Mouse (Mus musculus) regulatory T cell (primary cell): Measurements from ENCODE around the gene Sox30.
"Not testable (repeated sequence)": the region's sequence is repeated elsewhere in the genome, so short reads cannot be mapped to it uniquely, and the experiment has no call there.

ENCODE experiments used
- in situ Hi-C: fragments of 300-600 bp; cut with MboI, MseI; formaldehyde crosslinking; loops from one replicate; pipeline ENCODE4 v1.15.1; 2025; ENCODE audit warnings: high pct_unique_total_duplicates

Gene Sox30

GRCm38 (mm10) chr11:46020246-46020645 is 40.1 kb downstream of the Sox30 start:
- in situ Hi-C loops: no loop called here

- in situ Hi-C loops: no loop called here
These were observed 41.7 kb downstream of the Sox30 start for GRCm38 (mm10) chr11:46021850-46022249.

GRCm38 (mm10) chr11:46022983-46023382 is 42.9 kb downstream of the Sox30 start:
- in situ Hi-C loops: no loop called here

- in situ Hi-C loops: no loop called here
These were observed 45.9 kb downstream of the Sox30 start for GRCm38 (mm10) chr11:46025962-46026392.

GRCm38 (mm10) chr11:46027952-46028814 is 48.1 kb downstream of the Sox30 start:
- in situ Hi-C loops: no loop called here

- in situ Hi-C loops: no loop called here
These were observed 49.4 kb downstream of the Sox30 start for GRCm38 (mm10) chr11:46029485-46029884.

GRCm38 (mm10) chr11:46030026-46030425 is 49.9 kb downstream of the Sox30 start:
- in situ Hi-C loops: no loop called here

GRCm38 (mm10) chr11:46031470-46031869 is 51.4 kb downstream of the Sox30 start:
- in situ Hi-C loops: no loop called here

- in situ Hi-C loops: no loop called here
These were observed 52.8 kb downstream of the Sox30 start for GRCm38 (mm10) chr11:46032956-46033355.

GRCm38 (mm10) chr11:46036374-46036773 is 56.3 kb downstream of the Sox30 start:
- in situ Hi-C loops: no loop called here

- in situ Hi-C loops: no loop called here
These were observed 58.8 kb downstream of the Sox30 start for GRCm38 (mm10) chr11:46038901-46039300.

GRCm38 (mm10) chr11:46039335-46039734 is 59.2 kb downstream of the Sox30 start:
- in situ Hi-C loops: no loop called here

- in situ Hi-C loops: loop anchor here (5.0 kb wide), 1 partner anchor 61 kb away; no protein-coding TSS in a partner anchor
These were observed 60.9 kb downstream of the Sox30 start for GRCm38 (mm10) chr11:46040841-46041556.

GRCm38 (mm10) chr11:46041607-46042267 is 61.6 kb downstream of the Sox30 start:
- in situ Hi-C loops: loop anchor here (5.0 kb wide), 1 partner anchor 61 kb away; no protein-coding TSS in a partner anchor

GRCm38 (mm10) chr11:46044781-46045180 is 64.7 kb downstream of the Sox30 start:
- in situ Hi-C loops: loop anchor here (5.0 kb wide), 1 partner anchor 58 kb away; no protein-coding TSS in a partner anchor

GRCm38 (mm10) chr11:46047264-46047663 is 67.2 kb downstream of the Sox30 start:
- in situ Hi-C loops: no loop called here

- in situ Hi-C loops: not testable (repeated sequence)
These were observed 72.1 kb downstream of the Sox30 start, which contains the start of gene Gm12166 for GRCm38 (mm10) chr11:46052105-46052659. Gene Gm12166, minus strand, starts transcription at chr11:46052321.

GRCm38 (mm10) chr11:46053457-46053856 is 73.3 kb downstream of the Sox30 start:
- in situ Hi-C loops: not testable (repeated sequence)

GRCm38 (mm10) chr11:46054311-46054710 is 74.2 kb downstream of the Sox30 start:
- in situ Hi-C loops: no loop called here

- in situ Hi-C loops: no loop called here
These were observed 75.1 kb downstream of the Sox30 start for GRCm38 (mm10) chr11:46054911-46055895.
